Mouse (Mus musculus) heart, adult 11 months (tissue): ENCODE data around the gene Prkaca.

Experiments used
- DNase-seq: peaks from one replicate; pipeline ENCODE4 v3.0.0; 2022

Gene Prkaca

GRCm38 (mm10) chr8:84003612-84004246 lies 30.9 kb downstream of the Prkaca start:
- DNase-seq: peak; percentile 92

- peak; percentile 99 for DNase-seq
Observed at GRCm38 (mm10) chr8:84004533-84005201, 31.9 kb downstream of the Prkaca start.

GRCm38 (mm10) chr8:84005502-84005901 lies 32.7 kb downstream of the Prkaca start:
- peak; percentile 92 for DNase-seq

- DNase-seq: no peak
Observed at GRCm38 (mm10) chr8:84008362-84008761, 35.6 kb downstream of the Prkaca start.

- peak; percentile 98 for DNase-seq
Observed at GRCm38 (mm10) chr8:84009876-84010275, 37.1 kb downstream of the Prkaca start.

- peak; percentile 96 for DNase-seq
Observed at GRCm38 (mm10) chr8:84010625-84011611, 38.1 kb downstream of the Prkaca start.

GRCm38 (mm10) chr8:84011705-84012498 lies 39.1 kb downstream of the Prkaca start, which contains the start of gene 2210011C24Rik:
TSS of gene 2210011C24Rik (minus strand) at chr8:84012171.
- peak; percentile 94 for DNase-seq

- peak; percentile 94 for DNase-seq
Observed at GRCm38 (mm10) chr8:84012499-84013165, 39.8 kb downstream of the Prkaca start.

GRCm38 (mm10) chr8:84015833-84016232 lies 43.0 kb downstream of the Prkaca start:
- DNase-seq: no peak

- DNase-seq: no peak
Observed at GRCm38 (mm10) chr8:84019738-84020137, 46.9 kb downstream of the Prkaca start.

GRCm38 (mm10) chr8:84021096-84021495 lies 48.3 kb downstream of the Prkaca start, which contains the start of gene Palm3:
TSS of gene Palm3 (plus strand) at chr8:84021471.
- no peak for DNase-seq

- DNase-seq: no peak
Observed at GRCm38 (mm10) chr8:84021569-84021968, 48.8 kb downstream of the Prkaca start.

GRCm38 (mm10) chr8:84023085-84023484 lies 50.3 kb downstream of the Prkaca start:
- DNase-seq: peak; percentile 98

GRCm38 (mm10) chr8:84023631-84024030 lies 50.8 kb downstream of the Prkaca start:
- no peak for DNase-seq

GRCm38 (mm10) chr8:84024171-84024570 lies 51.4 kb downstream of the Prkaca start:
- DNase-seq: no peak

GRCm38 (mm10) chr8:84025863-84026262 lies 53.1 kb downstream of the Prkaca start:
- DNase-seq: no peak

GRCm38 (mm10) chr8:84027449-84027848 lies 54.7 kb downstream of the Prkaca start:
- no peak for DNase-seq

GRCm38 (mm10) chr8:84029272-84029671 lies 56.5 kb downstream of the Prkaca start:
- no peak for DNase-seq

- DNase-seq: no peak
Observed at GRCm38 (mm10) chr8:84032777-84033176, 60.0 kb downstream of the Prkaca start.

- DNase-seq: peak; percentile 96
Observed at GRCm38 (mm10) chr8:84038015-84038414, 65.2 kb downstream of the Prkaca start.

- DNase-seq: peak; percentile 96
Observed at GRCm38 (mm10) chr8:84039050-84039449, 66.3 kb downstream of the Prkaca start.
